Mouse (Mus musculus): ENCODE data around the gene C130074G19Rik. TPM values are rescaled to one million over a fixed set of nuclear protein-coding genes. Genes with fewer than 3 reads are reported as not detected.

C130074G19Rik gene
- polyA plus RNA-seq (2015; fragmentation: Nextera tagmentation; extraction: Ambion mirVana) = 2.0 and 2.3 TPM in 2 replicates

DNA sequence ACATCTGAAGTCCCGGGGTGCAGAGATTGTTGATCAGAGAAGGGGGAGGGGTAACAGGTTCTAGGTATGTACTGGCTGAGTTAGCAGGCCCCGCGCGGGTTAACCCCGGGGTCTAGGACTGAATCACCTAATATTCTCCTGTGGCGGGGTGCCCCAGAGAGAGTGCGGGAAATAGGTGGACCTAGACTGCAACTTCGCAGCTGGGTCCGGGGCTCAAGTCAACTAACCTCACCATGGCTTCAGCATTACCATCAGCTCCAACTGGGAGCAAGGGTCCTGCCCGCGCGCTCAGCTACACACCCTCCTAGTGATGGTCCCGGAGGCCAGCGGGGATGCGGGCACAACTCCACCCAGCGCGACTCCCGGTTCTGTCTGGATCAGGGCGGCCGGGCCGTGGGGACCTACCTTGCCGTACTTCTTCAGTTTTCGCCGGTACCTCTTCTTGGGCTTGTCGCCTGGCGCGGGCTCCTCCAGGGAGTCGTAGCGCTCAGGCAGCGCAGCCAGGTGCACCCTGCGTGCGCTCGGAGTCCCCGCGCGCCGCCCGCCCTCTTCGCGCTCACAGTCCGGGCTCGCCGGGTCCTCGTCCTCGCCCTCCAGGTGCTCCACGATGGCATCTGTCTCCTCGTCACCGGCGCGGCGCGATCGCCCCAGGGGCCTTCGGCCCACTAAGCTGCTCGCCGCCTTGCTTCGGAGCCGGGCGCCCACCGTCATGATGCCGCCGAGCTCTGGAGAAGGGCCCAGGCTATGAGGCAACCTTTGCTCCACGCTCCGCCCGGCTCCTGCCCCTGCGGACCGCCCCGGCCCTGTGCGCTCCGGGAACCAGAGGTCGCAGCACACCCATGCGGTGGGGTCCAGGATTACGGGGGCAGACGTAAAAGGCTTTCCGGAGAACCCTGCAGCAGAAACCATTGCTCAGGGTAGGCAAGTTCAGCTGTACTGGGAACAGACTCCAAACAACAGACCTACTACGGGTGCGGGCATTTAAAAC is at the start of gene C130074G19Rik:
C130074G19Rik (minus strand) TSS at position 938 of the 988 bp plus-strand sequence.
- 0 out of 2 replicates have a peak, but pooled peaks cover 5% of the 10 kb centered on the region for H3K4me1 ChIP-seq (replicated peaks)
- H3K27ac ChIP-seq (replicated peaks) = peak within 1 kb of the TSS; percentile 45
- peak; percentile 82 for ATAC-seq (ENCODE audit: insufficient read depth)
- no peaks in the 10 kb centered on the region for H3K36me3 ChIP-seq (replicated peaks)
- peaks cover 36% of the 10 kb centered on the region for H3K27me3 ChIP-seq
- no peaks in the 10 kb centered on the region for H3K9me3 ChIP-seq (replicated peaks)
- peak within 1 kb of the TSS; percentile 50 for H3K9ac ChIP-seq
- WGBS (ENCODE audit: insufficient replicate concordance) = 2% methylated on average over 77 of the region's 77 CpGs
- H3K4me2 ChIP-seq = peak within 1 kb of the TSS; percentile 49
- peak within 1 kb of the TSS; percentile 57 for H3K4me3 ChIP-seq (replicated peaks)

DNA sequence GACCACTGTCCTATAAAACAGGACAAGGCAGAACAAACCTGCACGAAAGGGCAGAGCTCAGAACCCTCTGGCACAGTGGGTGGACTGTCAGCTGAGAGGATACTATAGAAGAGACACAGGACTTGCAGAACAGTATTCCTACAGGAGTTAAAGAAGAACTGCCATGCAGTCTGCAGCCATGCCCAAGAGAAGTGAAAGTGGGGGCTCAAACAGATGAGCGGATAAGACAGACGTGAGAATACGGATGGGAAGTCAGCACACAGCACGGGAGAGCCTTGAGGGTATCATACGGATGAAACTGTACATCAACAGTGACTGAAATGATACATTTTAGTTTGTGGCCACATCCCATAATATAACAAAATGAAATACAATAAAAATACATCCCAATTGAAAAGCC is 48.1 kb upstream of the C130074G19Rik start:
- Histone ChIP-seq H3K4me1 (replicated peaks) (peaks cover 28% of the 10 kb centered on the region), H3K4me2 (no peak overlapping the region)
- WGBS (ENCODE audit: insufficient replicate concordance) = 74% methylated on average over 6 of the region's 6 CpGs

DNA sequence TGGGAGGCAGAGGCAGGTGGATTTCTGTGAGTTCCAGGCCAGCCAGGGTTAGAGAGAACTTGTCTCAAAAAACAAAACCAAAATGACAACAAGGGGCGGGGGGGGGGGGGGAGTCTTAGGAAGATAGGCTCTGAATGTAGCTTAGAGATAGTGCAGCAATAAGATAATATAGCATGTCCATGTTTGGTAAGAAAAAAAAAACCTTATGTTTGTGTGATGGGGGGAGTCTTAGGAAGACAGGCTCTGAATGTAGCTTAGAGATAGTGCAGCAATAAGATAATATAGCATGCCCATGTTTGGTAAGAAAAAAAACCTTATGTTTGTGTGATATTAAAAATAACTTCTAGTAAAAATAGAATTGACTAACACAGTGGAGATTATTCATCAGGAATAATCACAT is 45.4 kb upstream of the C130074G19Rik start:
- Histone ChIP-seq H3K27ac (replicated peaks) (no peak overlapping the region), H3K4me1 (replicated peaks) (peaks cover 14% of the 10 kb centered on the region), H3K36me3 (replicated peaks) (no peaks in the 10 kb centered on the region), H3K27me3 (no peaks in the 10 kb centered on the region), H3K4me2 (no peak overlapping the region; the same call in 1 of the 2 replicates), H3K9ac (no peak overlapping the region), H3K9me3 (replicated peaks) (no peaks in the 10 kb centered on the region), H3K4me3 (replicated peaks) (no peak overlapping the region)
- 0% methylated on average over 1 of the region's 1 CpGs for WGBS (ENCODE audit: insufficient replicate concordance)
- ATAC-seq (ENCODE audit: insufficient read depth) = peak; percentile 89

More for the DNA sequence above, 48.1 kb upstream of the C130074G19Rik start:
- Histone ChIP-seq H3K27me3 (no peaks in the 10 kb centered on the region), H3K27ac (replicated peaks) (no peak overlapping the region), H3K9me3 (replicated peaks) (no peaks in the 10 kb centered on the region), H3K36me3 (replicated peaks) (no peaks in the 10 kb centered on the region), H3K9ac (no peak overlapping the region), H3K4me3 (replicated peaks) (no peak overlapping the region)
- no peak for ATAC-seq (ENCODE audit: insufficient read depth)

DNA sequence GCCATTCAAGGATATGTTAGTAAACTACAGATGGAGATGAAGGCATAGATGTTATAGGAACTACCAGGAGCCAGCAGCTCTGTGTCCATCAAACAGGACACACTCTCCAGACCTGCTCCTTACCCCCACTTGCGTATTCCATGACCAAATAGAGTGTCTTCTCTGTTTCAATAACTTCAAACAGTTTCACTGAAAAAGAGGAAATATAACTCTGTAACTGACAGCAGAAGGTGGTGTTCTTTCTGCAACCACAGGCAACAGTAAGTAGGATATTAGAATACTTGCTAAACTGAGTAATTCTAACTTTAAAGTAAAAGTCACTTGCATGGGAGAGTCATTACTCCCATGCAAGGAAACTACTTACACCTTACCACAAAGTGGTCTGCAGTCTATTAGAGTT is 44.9 kb upstream of the C130074G19Rik start:
- H3K36me3 ChIP-seq (replicated peaks) = no peaks in the 10 kb centered on the region
- WGBS (ENCODE audit: insufficient replicate concordance) = 50% methylated on average over 1 of the region's 1 CpGs
- ATAC-seq (ENCODE audit: insufficient read depth) = no peak
- no peak overlapping the region for H3K27ac ChIP-seq (replicated peaks)
- no peaks in the 10 kb centered on the region for H3K27me3 ChIP-seq
- no peaks in the 10 kb centered on the region for H3K9me3 ChIP-seq (replicated peaks)
- H3K4me1 ChIP-seq (replicated peaks) = peaks cover 14% of the 10 kb centered on the region
- no peak overlapping the region for H3K9ac ChIP-seq
- no peak overlapping the region; the same call in 1 of the 2 replicates for H3K4me2 ChIP-seq
- no peak overlapping the region for H3K4me3 ChIP-seq (replicated peaks)

DNA sequence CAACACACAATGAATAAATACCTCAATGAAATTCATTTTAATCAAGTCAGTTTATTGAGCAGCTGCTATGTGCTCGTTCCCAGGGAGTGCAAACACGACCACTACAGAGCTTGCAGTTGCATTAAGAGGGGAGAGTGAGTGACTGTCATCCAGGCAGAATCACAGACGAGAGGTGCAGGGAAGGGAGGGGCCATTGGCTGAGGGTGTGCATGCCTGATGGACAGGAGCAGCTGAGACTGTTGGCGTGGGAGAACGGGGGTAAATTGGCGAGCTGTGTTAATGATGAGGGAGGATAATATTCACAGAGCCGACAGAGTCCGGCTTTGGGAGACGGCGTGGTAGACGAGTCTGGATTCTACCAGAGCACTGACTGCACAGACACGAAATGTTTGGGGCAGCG is 39.8 kb upstream of the C130074G19Rik start:
- H3K4me1 ChIP-seq (replicated peaks) = peaks cover 3% of the 10 kb centered on the region; the same call in 1 of the 2 replicates
- 69% methylated on average over 13 of the region's 13 CpGs for WGBS (ENCODE audit: insufficient replicate concordance)
- no peak overlapping the region for H3K4me2 ChIP-seq
- H3K9ac ChIP-seq = no peak overlapping the region
- ATAC-seq (ENCODE audit: insufficient read depth) = no peak
- H3K27me3 ChIP-seq = no peaks in the 10 kb centered on the region
- no peak overlapping the region for H3K27ac ChIP-seq (replicated peaks)
- H3K4me3 ChIP-seq (replicated peaks) = no peak overlapping the region
- H3K9me3 ChIP-seq (replicated peaks) = no peaks in the 10 kb centered on the region
- H3K36me3 ChIP-seq (replicated peaks) = no peaks in the 10 kb centered on the region

DNA sequence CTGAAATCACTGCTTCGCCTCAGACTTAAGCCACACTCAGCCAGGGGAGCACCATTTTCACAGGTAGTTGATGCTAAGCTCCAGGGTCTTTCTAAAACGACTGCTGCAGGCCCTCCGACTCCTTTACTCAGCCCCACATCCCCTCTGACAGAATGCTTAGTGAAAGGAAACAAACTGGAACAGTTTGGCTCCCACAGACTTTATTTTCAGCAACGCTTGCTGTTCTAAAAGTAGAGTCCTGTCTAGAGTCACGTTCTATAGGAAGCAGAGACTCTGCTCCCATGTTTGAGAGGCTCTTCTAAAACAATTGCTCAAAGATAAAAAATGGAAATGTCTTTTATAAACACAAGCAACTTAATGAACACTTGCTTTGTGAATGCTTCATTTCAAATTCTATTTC is 37.0 kb upstream of the C130074G19Rik start:
- Histone ChIP-seq H3K4me3 (replicated peaks) (no peak overlapping the region), H3K4me2 (no peak overlapping the region), H3K9me3 (replicated peaks) (no peaks in the 10 kb centered on the region), H3K36me3 (replicated peaks) (no peaks in the 10 kb centered on the region), H3K27me3 (no peaks in the 10 kb centered on the region), H3K27ac (replicated peaks) (no peak overlapping the region), H3K4me1 (replicated peaks) (no peaks in the 10 kb centered on the region), H3K9ac (no peak overlapping the region)
- no peak for ATAC-seq (ENCODE audit: insufficient read depth)
- WGBS (ENCODE audit: insufficient replicate concordance) = 57% methylated on average over 5 of the region's 5 CpGs

DNA sequence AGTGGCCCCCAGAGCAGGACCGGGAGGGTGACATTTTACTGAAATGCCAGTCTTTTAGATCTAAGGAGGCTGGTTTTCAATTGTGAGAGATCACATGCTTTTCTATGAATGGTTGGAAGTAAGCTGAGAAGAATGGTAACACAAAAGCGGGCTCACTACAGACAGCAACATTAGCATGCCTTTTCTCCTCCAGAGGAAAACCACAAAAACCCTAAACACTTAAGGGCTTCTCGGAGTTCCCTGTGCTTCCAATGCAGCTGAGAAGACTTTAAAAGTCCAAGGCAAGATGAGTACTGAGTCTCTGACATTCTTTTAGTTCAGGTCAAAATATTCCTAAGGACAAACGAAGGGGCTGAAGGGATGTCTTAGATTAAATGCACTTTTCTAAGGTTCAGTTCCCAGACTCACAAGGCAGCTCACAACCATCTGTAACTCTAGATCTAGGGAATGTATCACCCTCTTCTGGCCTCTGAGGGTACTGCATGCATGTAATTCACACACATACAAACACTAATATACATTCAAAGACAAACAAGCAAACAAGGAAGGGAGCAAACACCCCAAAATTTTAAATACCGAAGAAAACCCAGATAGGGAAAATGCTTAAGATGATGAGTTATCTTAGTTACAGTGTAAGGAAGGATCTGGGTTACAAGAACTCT is 35.3 kb upstream of the C130074G19Rik start:
- ATAC-seq (ENCODE audit: insufficient read depth) = no peak
- Histone ChIP-seq H3K4me1 (replicated peaks) (no peaks in the 10 kb centered on the region), H3K4me2 (no peak overlapping the region), H3K27ac (replicated peaks) (no peak overlapping the region), H3K27me3 (no peaks in the 10 kb centered on the region), H3K9me3 (replicated peaks) (no peaks in the 10 kb centered on the region), H3K4me3 (replicated peaks) (no peak overlapping the region), H3K9ac (no peak overlapping the region), H3K36me3 (replicated peaks) (no peaks in the 10 kb centered on the region)
- WGBS (ENCODE audit: insufficient replicate concordance) = 44% methylated on average over 5 of the region's 5 CpGs

DNA sequence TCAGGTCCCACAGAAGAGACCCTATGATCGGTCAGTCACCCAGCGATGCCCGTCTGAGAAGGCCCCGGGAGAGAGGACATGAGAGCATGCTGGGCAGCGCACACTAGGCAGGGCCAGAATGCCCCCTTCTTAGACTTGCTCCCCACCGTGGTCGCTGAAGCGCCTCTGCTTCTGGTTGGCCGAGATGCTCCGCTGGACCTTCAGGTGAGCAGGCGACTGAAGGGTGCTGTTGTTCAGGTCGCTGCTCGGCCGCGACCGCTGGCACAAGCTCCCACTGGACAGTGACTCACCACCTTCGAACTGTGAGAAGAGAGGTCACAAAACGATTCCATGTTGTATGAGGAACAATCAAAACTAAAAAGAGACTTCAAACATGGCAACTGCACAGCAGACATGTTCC is 29.3 kb upstream of the C130074G19Rik start:
- no peaks in the 10 kb centered on the region for H3K36me3 ChIP-seq (replicated peaks)
- no peak overlapping the region for H3K27ac ChIP-seq (replicated peaks)
- no peak overlapping the region for H3K9ac ChIP-seq
- no peak overlapping the region for H3K4me2 ChIP-seq
- ATAC-seq (ENCODE audit: insufficient read depth) = no peak
- no peaks in the 10 kb centered on the region for H3K9me3 ChIP-seq (replicated peaks)
- no peaks in the 10 kb centered on the region for H3K4me1 ChIP-seq (replicated peaks)
- WGBS (ENCODE audit: insufficient replicate concordance) = 78% methylated on average over 18 of the region's 18 CpGs
- H3K4me3 ChIP-seq (replicated peaks) = no peak overlapping the region
- H3K27me3 ChIP-seq = no peaks in the 10 kb centered on the region

DNA sequence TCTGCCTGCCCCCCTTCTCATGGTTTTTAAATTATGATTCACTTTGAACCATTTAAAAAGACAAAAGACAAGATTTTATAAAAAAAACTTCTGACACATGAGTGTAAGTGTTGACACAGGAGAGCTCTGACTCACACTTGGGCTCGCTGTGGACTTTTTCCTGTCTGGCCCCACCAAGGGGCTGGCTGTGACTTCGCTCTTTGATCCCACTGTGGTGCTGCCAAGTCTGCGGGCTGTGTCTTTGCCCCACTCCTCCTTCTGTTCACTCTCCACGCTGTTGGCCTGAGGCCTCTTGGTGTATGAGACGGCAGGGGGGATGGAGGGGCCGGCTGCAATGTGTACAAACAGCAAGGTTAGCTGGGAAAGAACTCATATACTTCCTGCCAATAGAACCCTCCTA is 28.8 kb upstream of the C130074G19Rik start:
- no peaks in the 10 kb centered on the region for H3K36me3 ChIP-seq (replicated peaks)
- H3K27ac ChIP-seq (replicated peaks) = no peak overlapping the region
- 68% methylated on average over 6 of the region's 6 CpGs for WGBS (ENCODE audit: insufficient replicate concordance)
- no peaks in the 10 kb centered on the region for H3K9me3 ChIP-seq (replicated peaks)
- ATAC-seq (ENCODE audit: insufficient read depth) = no peak
- H3K27me3 ChIP-seq = no peaks in the 10 kb centered on the region
- H3K4me2 ChIP-seq = no peak overlapping the region
- H3K9ac ChIP-seq = no peak overlapping the region
- no peak overlapping the region for H3K4me3 ChIP-seq (replicated peaks)
- no peaks in the 10 kb centered on the region for H3K4me1 ChIP-seq (replicated peaks)

DNA sequence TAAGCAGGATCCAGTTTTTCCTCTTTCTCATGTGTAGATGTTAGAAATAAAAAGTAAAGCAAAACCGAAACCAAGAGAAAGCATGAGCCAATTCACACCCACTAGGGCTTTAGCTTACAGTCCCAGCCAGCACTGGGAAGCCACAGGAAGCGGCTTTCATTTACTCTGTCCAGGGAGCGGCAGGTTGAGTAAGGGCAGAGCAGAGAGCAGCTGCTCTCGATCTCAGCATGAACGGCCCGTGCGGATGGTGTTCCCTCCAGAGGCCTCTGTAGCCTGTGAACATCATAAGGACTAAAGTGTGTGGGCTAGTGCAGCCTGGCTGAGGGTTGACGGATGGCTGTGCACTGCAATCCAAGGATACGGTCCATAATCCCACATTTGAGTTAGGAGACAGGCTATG is 25.5 kb upstream of the C130074G19Rik start:
- Histone ChIP-seq H3K27ac (replicated peaks) (no peak overlapping the region), H3K27me3 (no peaks in the 10 kb centered on the region), H3K4me1 (replicated peaks) (no peaks in the 10 kb centered on the region), H3K9ac (no peak overlapping the region), H3K36me3 (replicated peaks) (no peaks in the 10 kb centered on the region), H3K9me3 (replicated peaks) (no peaks in the 10 kb centered on the region), H3K4me3 (replicated peaks) (no peak overlapping the region), H3K4me2 (no peak overlapping the region)
- WGBS (ENCODE audit: insufficient replicate concordance) = 44% methylated on average over 9 of the region's 9 CpGs
- ATAC-seq (ENCODE audit: insufficient read depth) = no peak
